8 mouse cellular contexts compared by ENCODE assay signal in the genomic region with DNA sequence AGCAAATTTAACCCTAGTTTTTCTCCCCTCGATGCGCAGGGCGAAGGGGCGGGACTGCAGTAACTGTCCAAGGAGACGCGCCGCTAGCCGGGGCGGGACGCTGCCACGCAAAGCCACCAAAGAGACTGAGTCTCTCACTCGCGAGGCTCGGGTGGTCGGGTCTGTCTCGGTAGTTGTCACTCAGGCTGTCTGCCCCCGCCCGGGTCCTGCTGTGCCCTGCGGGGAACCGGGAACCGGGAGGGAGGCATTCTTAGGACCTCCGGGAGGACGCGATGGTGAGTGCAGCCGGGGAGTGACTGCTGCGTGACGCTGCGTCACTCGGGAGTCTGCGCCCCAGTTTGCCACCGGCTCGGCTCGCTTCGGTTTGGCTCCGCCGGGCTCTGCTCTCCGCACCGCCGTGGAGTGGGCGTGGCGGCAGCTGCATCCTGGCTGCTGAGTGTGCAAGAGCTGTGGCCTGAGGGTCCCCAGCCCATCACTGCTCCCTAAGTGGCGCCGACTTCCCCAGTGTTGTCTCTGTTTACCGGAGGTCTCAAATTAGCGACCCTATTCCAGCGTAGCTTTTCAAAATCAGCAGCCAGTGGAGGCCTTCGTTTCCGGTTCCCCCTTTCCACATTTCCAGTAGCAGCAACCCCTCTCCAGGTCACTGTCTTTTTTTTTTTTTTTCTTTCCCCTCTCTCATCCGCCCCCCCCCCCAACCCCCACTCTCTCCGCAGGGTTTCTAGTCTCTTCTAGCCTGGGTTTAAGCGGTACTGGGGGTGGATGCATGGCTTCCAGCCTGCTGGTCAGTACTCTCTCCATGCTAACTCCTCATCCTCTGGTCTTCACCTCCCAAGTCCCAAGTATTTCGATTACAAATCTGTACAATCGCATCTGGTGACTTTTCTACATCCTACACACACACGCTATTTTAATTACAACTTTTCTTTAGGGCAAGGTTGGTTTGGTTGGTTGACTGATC. TPM values are rescaled to one million over a fixed set of nuclear protein-coding genes. Genes with fewer than 3 reads are reported as not detected.
DNase-seq lines count a peak whose midpoint lies in the region; ATAC-seq and TF ChIP-seq lines count a peak whose summit lies in the region.

No protein-coding gene starts in this region.

- peaks cover 4% of the 10 kb centered on the region; the same call in 1 of the 2 replicates for H3K9me3 ChIP-seq in kidney, embryonic 14.5 days (ENCODE audit: control insufficient read depth, low read length)
- 0 out of 2 replicates have a peak, but pooled peaks cover 6% of the 10 kb centered on the region for H3K9me3 ChIP-seq in limb, embryonic 14.5 days (ENCODE audit: control insufficient read depth, low read length)
- H3K9me3 ChIP-seq in midbrain, embryonic 15.5 days = no peaks in the 10 kb centered on the region

- H3K27me3 ChIP-seq in kidney, embryonic 14.5 days (ENCODE audit: control insufficient read depth, insufficient read depth, low read length) = no peaks in the 10 kb centered on the region
- H3K27me3 ChIP-seq in cerebellum, adult 2 months (ENCODE audit: control insufficient read depth, insufficient read depth, low read length) = no peaks in the 10 kb centered on the region
- H3K27me3 ChIP-seq in limb, embryonic 14.5 days (ENCODE audit: control insufficient read depth, insufficient read depth, low read length) = no peaks in the 10 kb centered on the region
- no peaks in the 10 kb centered on the region for H3K27me3 ChIP-seq in midbrain, embryonic 15.5 days (replicated peaks)

- H3K27ac ChIP-seq in kidney, embryonic 14.5 days (ENCODE audit: low read depth, low read length) = no peak overlapping the region
- no peak overlapping the region for H3K27ac ChIP-seq in cerebellum, adult 2 months (ENCODE audit: insufficient read depth, low read length)
- no peak overlapping the region for H3K27ac ChIP-seq in limb, embryonic 14.5 days (replicated peaks; ENCODE audit: low read depth, low read length)
- H3K27ac ChIP-seq in midbrain, embryonic 15.5 days = peak overlapping the region; percentile 86

- ATAC-seq in kidney, embryonic 14.5 days (ENCODE audit: low FRiP score, low TSS enrichment) = peak; percentile 68; the same call in 1 of the 2 replicates
- ATAC-seq in limb, embryonic 14.5 days (ENCODE audit: low FRiP score, low read depth) = peak; percentile 75
- ATAC-seq in midbrain, embryonic 15.5 days (replicated peaks) = peak; percentile 91

- WGBS in kidney, embryonic 14.5 days = 2% methylated on average over 51 of the region's 54 CpGs
- 2% methylated on average over 54 of the region's 54 CpGs for WGBS in cerebellum, adult 2 months
- WGBS in limb, embryonic 14.5 days = 3% methylated on average over 46 of the region's 54 CpGs
- WGBS in midbrain, embryonic 15.5 days = 2% methylated on average over 53 of the region's 54 CpGs

- H3K9ac ChIP-seq in kidney, embryonic 14.5 days (ENCODE audit: low read depth, low read length) = peak overlapping the region; percentile 59
- H3K9ac ChIP-seq in limb, embryonic 14.5 days (ENCODE audit: low read depth, low read length, severe bottlenecking) = peak overlapping the region; percentile 73
- peak overlapping the region; percentile 78 for H3K9ac ChIP-seq in midbrain, embryonic 15.5 days

- TF ChIP-seq POLR2A in cerebellum, adult 2 months (IDR thresholded peaks at IDR 0.05; ENCODE audit: borderline replicate concordance, insufficient read depth, low read length) = peak; percentile 25; the same call in 1 of the 2 replicates
- TF ChIP-seq POLR2A in limb, embryonic 14.5 days (IDR thresholded peaks at IDR 0.05; ENCODE audit: borderline replicate concordance, extremely low read depth, insufficient read depth, insufficient read length) = no peak

- H3K4me1 ChIP-seq in kidney, embryonic 14.5 days (ENCODE audit: control insufficient read depth, insufficient read depth, low read length) = no peaks in the 10 kb centered on the region; the same call in 1 of the 2 replicates
- H3K4me1 ChIP-seq in cerebellum, adult 2 months (ENCODE audit: control insufficient read depth, insufficient read depth, low read length) = no peaks in the 10 kb centered on the region
- H3K4me1 ChIP-seq in limb, embryonic 14.5 days (ENCODE audit: control insufficient read depth, insufficient read depth, low read length) = 0 out of 2 replicates have a peak, but pooled peaks cover 4% of the 10 kb centered on the region
- H3K4me1 ChIP-seq in midbrain, embryonic 15.5 days = no peaks in the 10 kb centered on the region

- H3K4me2 ChIP-seq in kidney, embryonic 14.5 days (replicated peaks; ENCODE audit: low read depth, low read length) = peak overlapping the region; percentile 99
- peak overlapping the region; percentile 94 for H3K4me2 ChIP-seq in limb, embryonic 14.5 days (replicated peaks; ENCODE audit: low read depth, low read length, severe bottlenecking)
- H3K4me2 ChIP-seq in midbrain, embryonic 15.5 days = peak overlapping the region; percentile 86

- DNase-seq in kidney, adult 8-10 months = no peak
- DNase-seq in cerebellum, adult 2 months = peak; percentile 53 to 60
- peak; percentile 27 to 43 for DNase-seq in frontal cortex, postnatal 10 days (ENCODE audit: low spot score in 2 of 2)
- DNase-seq in induced T-regulatory cell, adult 2 months (ENCODE audit: low read depth) = peak; percentile 64
- peak; percentile 36 for DNase-seq in limb, embryonic 14.5 days (ENCODE audit: low spot score)
- peak; percentile 66 for DNase-seq in testis, postnatal 10 days (ENCODE audit: low spot score)

- H3K4me3 ChIP-seq in kidney, embryonic 14.5 days (ENCODE audit: low read length) = peak overlapping the region; percentile 63
- H3K4me3 ChIP-seq in cerebellum, adult 2 months (replicated peaks; ENCODE audit: insufficient read depth, low read depth, low read length) = peak overlapping the region; percentile 72
- H3K4me3 ChIP-seq in limb, embryonic 14.5 days (replicated peaks; ENCODE audit: low read length) = peak overlapping the region; percentile 58
- peak overlapping the region; percentile 70 for H3K4me3 ChIP-seq in midbrain, embryonic 15.5 days

- H3K36me3 ChIP-seq in kidney, embryonic 14.5 days (ENCODE audit: control insufficient read depth, insufficient read depth, low read length) = no peaks in the 10 kb centered on the region
- H3K36me3 ChIP-seq in limb, embryonic 14.5 days (ENCODE audit: control insufficient read depth, insufficient read depth, low read length) = no peaks in the 10 kb centered on the region
- no peaks in the 10 kb centered on the region for H3K36me3 ChIP-seq in midbrain, embryonic 15.5 days (replicated peaks)

- TF ChIP-seq CTCF in cerebellum, adult 2 months (IDR thresholded peaks at IDR 0.05; ENCODE audit: borderline replicate concordance, insufficient read depth, low read depth, low read length) = no peak

RNA-seq across cellular contexts. Expression of gene Pigyl, which starts 8.3 kb away (rescaled TPM):
- 68.6 and 82.9 TPM in 2 replicates for polyA plus RNA-seq in kidney, embryonic 14.5 days (2014; fragmentation: Nextera tagmentation; extraction: Ambion mirVana)
- polyA plus RNA-seq in cerebellum, adult 2 months (2012; rRNA removed) = 115 and 150 TPM in 2 replicates
- 54.5 and 62.4 TPM in 2 replicates for polyA plus RNA-seq in limb, embryonic 14.5 days (2012; rRNA removed)
- 80.9 and 82.4 TPM in 2 replicates for polyA plus RNA-seq in limb, embryonic 14.5 days (2014; fragmentation: Nextera tagmentation; extraction: Ambion mirVana)
- 84.2 and 85.7 TPM in 2 replicates for polyA plus RNA-seq in midbrain, embryonic 15.5 days (2015; fragmentation: Nextera tagmentation; extraction: Ambion mirVana)

RNA-seq across cellular contexts. Expression of gene Zfp872, which starts 22.9 kb away (rescaled TPM):
- polyA plus RNA-seq in kidney, embryonic 14.5 days (2014; fragmentation: Nextera tagmentation; extraction: Ambion mirVana) = 0.13 and 0.32 TPM in 2 replicates
- 0.07 and 0.13 TPM in 2 replicates for polyA plus RNA-seq in cerebellum, adult 2 months (2012; rRNA removed)
- 0.12 and 0.14 TPM in 2 replicates for polyA plus RNA-seq in limb, embryonic 14.5 days (2012; rRNA removed)
- polyA plus RNA-seq in limb, embryonic 14.5 days (2014; fragmentation: Nextera tagmentation; extraction: Ambion mirVana) = 0.33 and 0.51 TPM in 2 replicates
- 0.41 and 0.48 TPM in 2 replicates for polyA plus RNA-seq in midbrain, embryonic 15.5 days (2015; fragmentation: Nextera tagmentation; extraction: Ambion mirVana)

RNA-seq across cellular contexts. Expression of gene Acp5, which starts 29.5 kb away (rescaled TPM):
- polyA plus RNA-seq in kidney, embryonic 14.5 days (2014; fragmentation: Nextera tagmentation; extraction: Ambion mirVana) = 3.3 TPM in 2 replicates
- polyA plus RNA-seq in cerebellum, adult 2 months (2012; rRNA removed) = 0.25 and 0.28 TPM in 2 replicates
- polyA plus RNA-seq in limb, embryonic 14.5 days (2012; rRNA removed) = 20.3 and 21.6 TPM in 2 replicates
- 17.0 and 23.6 TPM in 2 replicates for polyA plus RNA-seq in limb, embryonic 14.5 days (2014; fragmentation: Nextera tagmentation; extraction: Ambion mirVana)
- 0.66 and 0.96 TPM in 2 replicates for polyA plus RNA-seq in midbrain, embryonic 15.5 days (2015; fragmentation: Nextera tagmentation; extraction: Ambion mirVana)

RNA-seq across cellular contexts. Expression of gene Elof1, which starts 48.0 kb away (rescaled TPM):
- polyA plus RNA-seq in kidney, embryonic 14.5 days (2014; fragmentation: Nextera tagmentation; extraction: Ambion mirVana) = 216 and 237 TPM in 2 replicates
- polyA plus RNA-seq in cerebellum, adult 2 months (2012; rRNA removed) = 125 and 130 TPM in 2 replicates
- polyA plus RNA-seq in limb, embryonic 14.5 days (2012; rRNA removed) = 145 and 168 TPM in 2 replicates
- 199 and 206 TPM in 2 replicates for polyA plus RNA-seq in limb, embryonic 14.5 days (2014; fragmentation: Nextera tagmentation; extraction: Ambion mirVana)
- polyA plus RNA-seq in midbrain, embryonic 15.5 days (2015; fragmentation: Nextera tagmentation; extraction: Ambion mirVana) = 181 and 198 TPM in 2 replicates

Comparison
In these comparisons a context has a peak if more than half of its experiments do, and no peak if none do; other contexts are left out.
1. DNase-seq: peak in cerebellum, adult 2 months (2 of 2), frontal cortex, postnatal 10 days (2 of 2), induced T-regulatory cell, adult 2 months (single experiment), limb, embryonic 14.5 days (single experiment) and testis, postnatal 10 days (single experiment); none in kidney, adult 8-10 months (0 of 2).
2. Peak in every context shown above with its lines, with median percentiles within 50 percentile points of each other: ATAC-seq, H3K4me2 ChIP-seq, H3K4me3 ChIP-seq and H3K9ac ChIP-seq.